Mouse (Mus musculus): ENCODE data around the gene Mcrip1.

- TF ChIP-seq CTCF (conservative IDR thresholded peaks at IDR 0.05; ENCODE audit: low read length) (no peak), POU5F1 (IDR thresholded peaks at IDR 0.05; ENCODE audit: borderline replicate concordance, low read length) (no peak)
Observed at GRCm38 (mm10) chr11:120598990-120599549, 49.5 kb upstream of the Mcrip1 start.

Data from E14TG2a.4 (cell line).